Mouse (Mus musculus) megakaryocyte, embryonic 14.5 days (primary cell): ENCODE measurements around the gene Ell. TPM values are rescaled to one million over a fixed set of nuclear protein-coding genes. Genes with fewer than 3 reads are reported as not detected.
A peak's percentile ranks its signal among the peaks of the same experiment; 100 is the strongest.

Experiments
- H3K27me3 ChIP-seq: replicated peaks from 2 replicates; pipeline ENCODE3; 2012; ENCODE audit warnings: inconsistent platforms
- H3K36me3 ChIP-seq: replicated peaks from 2 replicates; pipeline ENCODE3; 2012; ENCODE audit warnings: low read length, inconsistent platforms, mixed read lengths
- H3K4me1 ChIP-seq: 2 replicates; pipeline ENCODE4 v1.6.1; 2012; ENCODE audit warnings: inconsistent platforms
- H3K4me3 ChIP-seq: replicated peaks from 2 replicates; pipeline ENCODE3; 2012; ENCODE audit warnings: moderate library complexity, mild to moderate bottlenecking, inconsistent platforms
- H3K9me3 ChIP-seq: 2 replicates; pipeline ENCODE4 v1.6.1; 2012; ENCODE audit warnings: inconsistent platforms
- FLI1 ChIP-seq: IDR thresholded peaks from 2 replicates; pipeline ENCODE4 v1.6.1; 2012; ENCODE audit warnings: low read length, inconsistent platforms, mixed read lengths
- GATA1 ChIP-seq: IDR thresholded peaks from 3 replicates; pipeline ENCODE4 v1.6.1; 2012; ENCODE audit warnings: mixed read lengths, low read length, inconsistent platforms, borderline replicate concordance
- polyA plus RNA-seq: library from polyadenylated mRNA; stranded (reverse); fragments of >175 nt; gene quantifications from 2 replicates; pipeline ENCODE4 v1.2.3, GENCODE M21; 2012; ENCODE audit warnings: low replicate concordance; ENCODE audit not compliant: insufficient read depth

The Ell gene
- polyA plus RNA-seq, 1 experiment: 58.8 TPM

DNA sequence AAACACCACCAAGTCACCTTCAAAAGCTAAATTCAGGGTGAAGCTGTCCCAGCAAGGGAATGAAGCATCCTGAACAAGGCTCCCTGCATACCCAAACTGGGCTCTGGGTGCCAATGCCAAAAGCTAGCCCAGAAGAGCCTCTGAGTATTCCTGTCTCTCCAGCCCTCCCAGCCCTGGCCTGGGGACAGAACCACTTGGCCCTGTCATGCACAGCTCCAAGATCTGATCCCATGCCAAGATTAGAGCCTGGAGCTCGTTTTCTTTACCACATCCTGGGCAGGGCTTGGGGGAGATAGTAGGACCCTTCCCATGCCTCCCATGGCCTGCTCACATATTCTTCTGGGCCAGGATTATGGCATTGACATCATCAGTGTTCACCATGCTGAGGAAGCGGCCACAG lies 19.7 kb upstream of the Ell start:
- H3K27me3 ChIP-seq: no peaks in the 10 kb centered on the region
- peaks cover 50% of the 10 kb centered on the region for H3K4me1 ChIP-seq
- TF ChIP-seq FLI1 (no peak), GATA1 (no peak)
- H3K9me3 ChIP-seq: no peaks in the 10 kb centered on the region
- H3K36me3 ChIP-seq: peaks cover 59% of the 10 kb centered on the region
- H3K4me3 ChIP-seq: no peak overlapping the region

DNA sequence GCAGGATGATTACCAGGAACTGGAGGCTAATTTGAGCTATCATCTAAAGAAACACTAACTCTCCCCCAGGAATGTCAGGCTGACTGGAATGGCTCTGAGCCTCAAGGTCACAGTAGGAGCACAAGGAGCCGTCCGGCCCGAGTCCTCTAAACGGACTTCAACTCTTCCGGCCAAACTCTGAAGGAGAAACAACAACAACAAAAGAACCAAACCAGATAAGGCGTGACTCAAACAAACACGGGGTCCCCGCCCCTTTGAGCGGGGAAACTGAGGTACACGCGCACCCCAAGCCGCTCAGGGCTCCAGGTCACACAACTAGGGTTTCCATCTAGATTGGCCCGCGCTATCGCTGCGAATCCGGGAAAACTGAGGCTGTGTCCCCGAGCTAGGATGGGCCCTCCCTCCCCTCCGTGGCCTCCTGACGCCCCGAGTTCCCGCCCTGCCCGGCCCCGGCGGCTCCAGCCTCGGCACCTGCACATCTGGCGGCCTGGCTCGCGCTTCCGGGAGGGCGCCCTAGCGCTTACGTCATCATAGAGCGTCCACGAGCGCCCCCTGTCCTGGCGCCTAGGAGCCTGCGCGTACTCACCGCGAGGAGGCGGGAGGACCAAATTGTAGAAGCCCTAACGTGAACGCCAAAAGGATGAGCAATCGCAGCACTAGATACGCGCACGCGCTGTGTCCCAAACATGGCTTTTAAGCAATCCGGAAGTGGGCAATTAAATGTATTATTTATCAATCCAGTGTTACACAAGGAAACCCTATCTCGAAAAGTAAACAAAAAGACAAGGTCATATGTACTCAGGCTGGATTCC lies 16.5 kb upstream of the Ell start:
- TF ChIP-seq GATA1: no peak
- no peak for TF ChIP-seq FLI1
- peaks cover 50% of the 10 kb centered on the region for H3K4me1 ChIP-seq

DNA sequence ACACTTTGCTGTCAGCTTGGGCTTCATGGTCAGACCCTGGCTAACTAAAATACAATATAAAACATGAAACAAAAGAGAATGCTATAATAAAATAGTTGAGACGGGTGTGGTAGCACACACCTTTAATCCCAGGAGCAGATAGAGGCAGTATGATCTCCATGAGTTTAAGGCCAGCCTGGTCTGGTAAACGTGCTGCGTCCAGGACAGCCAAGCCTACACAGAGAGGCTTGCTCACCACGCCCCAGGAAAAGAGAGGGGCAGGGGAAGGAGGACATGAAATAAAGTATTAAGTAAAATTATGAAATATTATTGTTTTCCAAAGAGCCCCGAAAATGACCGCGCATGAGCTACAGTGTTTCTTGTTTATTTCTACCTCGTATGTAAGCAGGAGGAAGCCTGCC lies 12.1 kb upstream of the Ell start:
- Histone ChIP-seq H3K27me3 (no peaks in the 10 kb centered on the region), H3K9me3 (no peaks in the 10 kb centered on the region), H3K4me3 (peak overlapping the region; percentile 96), H3K36me3 (peaks cover 29% of the 10 kb centered on the region), H3K4me1 (peaks cover 62% of the 10 kb centered on the region)
- TF ChIP-seq FLI1 (no peak), GATA1 (no peak)

More for the DNA sequence above, 16.5 kb upstream of the Ell start:
- Histone ChIP-seq H3K27me3 (no peaks in the 10 kb centered on the region), H3K36me3 (peaks cover 30% of the 10 kb centered on the region), H3K4me3 (peak overlapping the region; percentile 96), H3K9me3 (no peaks in the 10 kb centered on the region)

DNA sequence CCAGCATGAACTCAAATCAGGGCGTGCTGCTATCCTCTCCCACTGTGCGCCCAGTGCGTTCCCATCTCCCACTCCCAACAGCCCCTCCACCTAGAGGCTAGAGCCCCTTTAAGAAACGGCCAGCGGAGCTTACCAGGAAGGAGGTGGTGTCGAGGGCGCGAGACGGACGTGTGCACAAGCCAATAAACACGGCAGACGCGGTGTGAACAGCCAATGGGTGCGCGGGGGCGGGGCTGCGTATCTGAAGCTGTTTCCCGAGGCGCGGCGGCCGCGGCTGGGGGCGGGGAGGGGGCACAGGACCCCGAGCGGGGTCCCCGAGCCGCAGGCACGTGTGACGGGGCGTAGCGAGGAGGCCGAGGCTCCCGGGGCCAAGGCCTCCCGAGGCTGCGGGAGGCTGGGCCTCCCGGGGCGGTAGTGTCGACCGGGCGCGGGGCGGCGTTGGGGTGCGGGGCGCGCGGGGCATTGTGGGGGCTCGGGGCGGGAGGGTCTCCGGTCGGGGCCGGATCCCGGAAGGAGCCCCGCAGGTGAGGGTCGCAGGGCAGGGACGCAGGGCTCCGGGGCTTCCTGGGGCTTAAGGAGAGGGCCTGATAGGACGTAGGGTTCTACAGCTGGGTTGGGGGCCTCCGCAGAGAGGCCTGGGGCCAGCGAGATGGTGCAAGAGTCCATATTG lies 11.6 kb upstream of the Ell start, which contains the start of the genes Fkbp8 and Kxd1:
Gene Fkbp8 (plus strand): TSS at position 213 of the 670 bp plus-strand sequence.
Gene Kxd1 (minus strand): TSS at position 445 of the 670 bp plus-strand sequence.
- Histone ChIP-seq H3K4me1 (peaks cover 64% of the 10 kb centered on the region), H3K9me3 (no peaks in the 10 kb centered on the region), H3K4me3 (peak within 1 kb of the TSS; percentile 96), H3K36me3 (peaks cover 34% of the 10 kb centered on the region), H3K27me3 (no peaks in the 10 kb centered on the region)
- TF ChIP-seq GATA1 (no peak), FLI1 (no peak)

DNA sequence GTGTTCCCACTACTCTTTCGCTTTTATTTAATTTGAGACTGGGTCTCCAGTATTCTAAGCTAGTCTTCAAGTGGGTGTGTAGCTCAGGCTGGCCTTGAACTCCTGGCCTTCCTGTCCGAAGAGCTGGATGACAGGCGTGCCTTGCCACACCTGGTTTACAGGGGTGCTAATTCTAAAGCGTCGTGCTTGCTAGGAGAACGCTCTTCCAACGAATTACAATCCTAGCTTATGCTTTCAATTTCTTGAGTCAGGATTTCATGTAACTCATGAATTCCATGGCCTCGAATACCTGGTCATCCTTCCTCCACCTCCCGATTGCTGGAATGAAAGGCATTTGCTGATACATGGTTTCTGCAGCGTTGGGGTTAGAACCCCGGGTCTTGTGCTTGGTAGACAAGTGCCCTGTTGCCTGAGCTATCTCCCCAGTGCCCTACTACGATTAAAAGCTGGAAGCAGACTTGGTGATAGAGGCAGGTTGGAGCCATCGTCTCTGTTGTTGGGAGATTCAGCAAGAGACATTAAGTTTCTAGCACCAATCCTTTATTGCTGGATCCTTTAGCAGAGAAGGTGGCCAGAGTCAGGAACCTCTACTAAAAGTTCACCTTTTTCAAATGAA lies 11.0 kb upstream of the Ell start:
- H3K27me3 ChIP-seq: no peaks in the 10 kb centered on the region
- peak overlapping the region; percentile 96 for H3K4me3 ChIP-seq
- peaks cover 69% of the 10 kb centered on the region for H3K4me1 ChIP-seq
- peaks cover 39% of the 10 kb centered on the region for H3K36me3 ChIP-seq
- no peak for TF ChIP-seq GATA1
- no peak for TF ChIP-seq FLI1
- no peaks in the 10 kb centered on the region for H3K9me3 ChIP-seq

DNA sequence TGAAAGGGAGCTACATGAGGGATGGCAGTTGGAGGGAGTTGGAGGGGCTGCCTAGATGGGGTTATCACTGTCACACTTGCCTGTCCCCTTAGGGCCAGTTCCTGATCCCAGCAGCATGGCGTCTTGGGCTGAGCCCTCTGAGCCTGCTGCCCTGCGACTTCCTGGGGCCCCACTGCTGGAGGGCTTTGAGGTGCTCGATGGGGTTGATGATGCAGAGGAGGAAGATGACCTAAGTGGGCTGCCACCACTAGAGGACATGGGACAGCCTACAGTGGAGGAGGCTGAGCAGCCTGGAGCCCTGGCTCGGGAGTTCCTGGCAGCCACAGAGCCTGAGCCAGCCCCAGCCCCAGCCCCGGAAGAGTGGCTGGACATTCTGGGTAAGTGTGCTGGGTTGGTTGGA lies 10.0 kb upstream of the Ell start:
- no peaks in the 10 kb centered on the region for H3K27me3 ChIP-seq
- peak overlapping the region; percentile 92 for H3K4me3 ChIP-seq
- no peak for TF ChIP-seq FLI1
- no peaks in the 10 kb centered on the region for H3K9me3 ChIP-seq
- H3K36me3 ChIP-seq: peaks cover 48% of the 10 kb centered on the region
- peaks cover 73% of the 10 kb centered on the region for H3K4me1 ChIP-seq

DNA sequence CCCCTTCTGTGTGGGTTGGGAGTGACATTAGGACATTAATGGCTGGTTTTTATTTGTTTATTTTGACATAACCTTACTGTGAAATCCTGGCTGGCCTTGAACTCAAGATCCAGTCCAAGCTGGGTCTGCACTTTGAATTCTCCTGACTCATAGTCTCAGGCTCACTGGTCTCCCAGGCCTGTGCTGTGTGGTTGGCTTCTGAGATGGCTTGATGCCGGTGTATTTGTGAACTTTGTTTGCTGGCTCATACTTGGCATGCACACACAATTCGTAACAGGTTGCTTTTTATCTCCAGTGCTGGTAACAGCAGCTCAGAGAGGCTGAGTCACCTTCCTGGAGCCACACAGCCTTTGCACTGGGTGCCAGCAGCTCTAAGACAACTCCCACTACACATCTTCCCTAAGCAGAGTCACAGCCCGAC lies 9.5 kb upstream of the Ell start:
- Histone ChIP-seq H3K4me1 (peaks cover 77% of the 10 kb centered on the region), H3K27me3 (no peaks in the 10 kb centered on the region), H3K9me3 (no peaks in the 10 kb centered on the region), H3K4me3 (peak overlapping the region; percentile 92), H3K36me3 (peaks cover 52% of the 10 kb centered on the region)
- TF ChIP-seq GATA1 (no peak), FLI1 (no peak)

DNA sequence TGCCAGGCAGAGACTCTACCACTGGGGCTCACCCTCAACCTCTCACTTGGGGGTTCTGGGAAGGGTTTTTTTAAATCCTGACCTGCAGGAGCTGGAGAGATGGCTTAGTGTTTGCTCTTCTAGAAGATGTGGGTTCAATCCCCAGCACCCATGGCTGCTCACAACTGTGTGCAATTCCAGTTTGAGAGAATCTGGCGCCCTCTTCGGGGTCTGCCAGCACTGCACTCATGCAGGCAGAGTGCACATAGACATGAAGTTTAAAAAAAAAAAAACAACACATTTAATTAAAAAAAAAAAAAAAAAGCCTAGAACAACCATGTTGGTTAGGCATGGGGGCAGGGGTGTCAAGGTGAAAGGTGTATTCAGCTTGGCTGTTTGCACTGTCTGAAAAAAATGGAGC lies 8.9 kb upstream of the Ell start:
- Histone ChIP-seq H3K4me1 (peaks cover 83% of the 10 kb centered on the region), H3K4me3 (peak overlapping the region; percentile 92)

DNA sequence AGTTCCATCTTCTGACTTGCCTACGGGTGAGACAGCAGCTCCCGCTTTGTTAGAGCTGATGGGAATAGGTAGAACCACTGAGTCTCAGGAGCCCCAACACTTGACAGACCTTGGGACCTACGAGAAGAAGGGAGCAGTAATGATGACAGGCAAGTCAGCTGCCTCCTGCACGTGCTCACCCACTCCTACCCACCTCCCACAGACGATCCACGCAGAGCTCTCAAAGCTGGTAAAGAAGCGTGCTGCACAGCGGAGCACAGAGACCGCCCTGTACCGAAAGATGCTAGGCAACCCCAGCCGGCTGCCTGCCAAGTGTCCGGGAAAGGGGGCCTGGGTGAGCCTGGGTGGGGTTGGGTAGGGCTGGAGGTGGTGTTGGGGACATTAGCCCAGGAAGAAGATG lies 5.0 kb upstream of the Ell start:
- Histone ChIP-seq H3K9me3 (no peaks in the 10 kb centered on the region), H3K4me1 (peaks cover 91% of the 10 kb centered on the region), H3K27me3 (no peaks in the 10 kb centered on the region), H3K36me3 (peaks cover 82% of the 10 kb centered on the region), H3K4me3 (peak overlapping the region; percentile 2)
- TF ChIP-seq GATA1 (no peak), FLI1 (no peak)

More for the DNA sequence above, 8.9 kb upstream of the Ell start:
- Histone ChIP-seq H3K36me3 (peaks cover 58% of the 10 kb centered on the region), H3K27me3 (no peaks in the 10 kb centered on the region), H3K9me3 (no peaks in the 10 kb centered on the region)
- no peak for TF ChIP-seq FLI1

DNA sequence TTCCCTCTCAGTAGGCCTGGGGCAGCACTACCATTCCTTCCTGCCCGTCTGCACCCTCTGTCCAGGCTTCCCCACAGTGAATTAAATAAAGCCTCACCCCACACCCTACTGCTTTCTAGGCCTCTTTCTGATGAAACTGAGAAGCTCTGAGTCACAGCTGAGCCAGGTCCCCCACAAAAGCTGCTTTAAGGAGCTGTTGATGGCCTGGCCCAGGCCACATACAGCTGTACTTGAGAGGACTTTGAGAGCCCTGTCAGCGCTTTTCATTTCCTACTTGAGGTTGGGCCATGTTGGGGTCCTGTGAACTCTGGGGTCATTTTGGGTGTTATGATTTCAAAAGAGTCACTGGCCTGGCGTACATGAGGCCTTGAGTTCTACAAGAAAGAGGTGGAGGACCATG lies 4.0 kb upstream of the Ell start:
- H3K27me3 ChIP-seq: no peaks in the 10 kb centered on the region
- H3K4me3 ChIP-seq: no peak overlapping the region
- H3K36me3 ChIP-seq: peaks cover 73% of the 10 kb centered on the region
- no peaks in the 10 kb centered on the region for H3K9me3 ChIP-seq
- H3K4me1 ChIP-seq: peaks cover 83% of the 10 kb centered on the region
- TF ChIP-seq FLI1: no peak
- TF ChIP-seq GATA1: no peak

DNA sequence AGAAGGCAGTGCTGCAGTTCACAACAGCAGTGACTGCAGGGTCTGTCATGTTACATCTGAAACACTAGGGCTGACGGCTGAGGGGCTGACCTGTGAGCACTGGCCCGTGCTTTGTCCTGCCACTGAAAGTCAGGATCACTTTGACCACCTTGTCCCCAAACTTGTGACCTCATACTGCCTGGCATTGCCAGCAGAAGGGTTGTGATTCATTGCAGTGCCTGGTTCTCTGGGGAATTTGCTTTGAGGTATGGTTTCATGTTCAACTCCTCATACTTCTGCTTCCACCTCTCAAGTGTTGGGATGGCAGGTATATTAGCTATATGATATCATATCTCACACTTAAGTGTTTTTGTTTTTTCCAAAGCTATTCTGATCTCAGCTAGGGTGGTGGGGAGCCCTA lies 3.6 kb upstream of the Ell start:
- Histone ChIP-seq H3K27me3 (no peaks in the 10 kb centered on the region), H3K4me3 (peak overlapping the region; percentile 4), H3K36me3 (peaks cover 69% of the 10 kb centered on the region), H3K4me1 (peaks cover 83% of the 10 kb centered on the region), H3K9me3 (no peaks in the 10 kb centered on the region)
- TF ChIP-seq GATA1 (no peak), FLI1 (no peak)
